Mouse (Mus musculus) heart, embryonic 11.5 days (tissue): ENCODE results near the gene Phex. TPM values are rescaled to one million over a fixed set of nuclear protein-coding genes. Genes with fewer than 3 reads are reported as not detected.

Experiments used
- ATAC-seq: fragments of 200-750 bp; cut with Nextera tagmentation; replicated peaks from 2 replicates; pipeline ENCODE4 v1.8.0; 2017; ENCODE audit warnings: moderate library complexity; ENCODE audit not compliant: insufficient number of reproducible peaks, low FRiP score, low TSS enrichment
- H3K27ac ChIP-seq: fragments of 300-500 bp; sonication (generic); 2 replicates; pipeline ENCODE4 v1.5.1; 2014; ENCODE audit warnings: mild to moderate bottlenecking, low read depth, low read length
- H3K27me3 ChIP-seq: fragments of 300-500 bp; sonication (generic); 2 replicates; pipeline ENCODE4 v1.6.1; 2014; ENCODE audit warnings: mild to moderate bottlenecking, low read length, mixed read lengths; ENCODE audit not compliant: control insufficient read depth, insufficient read depth
- H3K36me3 ChIP-seq: fragments of 300-500 bp; sonication (generic); 2 replicates; pipeline ENCODE4 v1.6.1; 2014; ENCODE audit warnings: mild to moderate bottlenecking, low read length, moderate library complexity, mixed read lengths; ENCODE audit not compliant: control insufficient read depth, insufficient read depth
- H3K4me1 ChIP-seq: fragments of 300-500 bp; sonication (generic); 2 replicates; pipeline ENCODE4 v1.6.1; 2014; ENCODE audit warnings: low read length; ENCODE audit not compliant: control insufficient read depth, insufficient read depth
- H3K4me2 ChIP-seq: fragments of 300-500 bp; sonication (generic); 2 replicates; pipeline ENCODE4 v1.6.1; 2014; ENCODE audit warnings: mild to moderate bottlenecking, moderate library complexity
- H3K4me3 ChIP-seq: fragments of 300-500 bp; sonication (generic); 2 replicates; pipeline ENCODE4 v1.5.1; 2014; ENCODE audit warnings: low read depth, low read length
- H3K9ac ChIP-seq: fragments of 300-500 bp; sonication (generic); 2 replicates; pipeline ENCODE4 v1.6.1; 2014; ENCODE audit warnings: mild to moderate bottlenecking, low read depth, low read length, moderate library complexity
- H3K9me3 ChIP-seq: fragments of 300-500 bp; sonication (generic); replicated peaks from 2 replicates; pipeline ENCODE4 v1.6.1; 2016; ENCODE audit warnings: low read length; ENCODE audit not compliant: control insufficient read depth
- WGBS: fragments of 180-500 bp; shearing (Covaris S2); extraction: QIAGEN DNeasy Blood & Tissue Kit; methylation state at CpG from one replicate; pipeline ENCODE4 v1.1.7; 2014; ENCODE audit not compliant: insufficient replicate concordance; 5-methylcytosine and 5-hydroxymethylcytosine counted together
- polyA plus RNA-seq: library from polyadenylated mRNA; unstranded; fragments of >200 nt; fragmentation: Nextera tagmentation; extraction: Ambion mirVana; gene quantifications from 2 replicates; pipeline ENCODE4 v1.2.1, GENCODE M21; 2014

The Phex gene
- polyA plus RNA-seq, 1 experiment from 2014 or later = 0.33 TPM

DNA sequence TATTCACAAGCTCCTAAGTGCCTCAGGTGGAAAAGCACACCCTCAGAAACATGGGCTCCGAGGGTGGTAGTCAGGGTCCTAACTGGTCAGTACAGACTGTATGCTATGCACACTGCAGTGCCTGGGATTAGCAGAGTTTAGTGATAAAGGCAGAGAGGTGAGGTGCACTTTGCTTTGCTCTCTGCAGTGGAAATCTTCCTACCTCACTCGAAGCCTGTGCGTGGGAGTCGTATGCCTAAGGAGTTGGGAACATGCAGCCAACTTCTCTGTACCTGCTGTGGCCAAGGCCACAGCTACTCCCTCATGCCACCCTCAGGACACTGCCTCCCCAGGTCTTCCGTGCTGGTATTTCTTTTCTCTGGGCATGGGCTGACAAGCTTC is 109.3 kb downstream of the Phex start:
- H3K4me1 ChIP-seq = no peaks in the 10 kb centered on the region
- no peaks in the 10 kb centered on the region for H3K9me3 ChIP-seq
- H3K27ac ChIP-seq = no peak overlapping the region
- H3K36me3 ChIP-seq = no peaks in the 10 kb centered on the region
- no peak for ATAC-seq
- no peak overlapping the region for H3K4me3 ChIP-seq
- no peak overlapping the region for H3K4me2 ChIP-seq
- WGBS = 71% methylated on average over 5 of the region's 5 CpGs
- H3K27me3 ChIP-seq = no peaks in the 10 kb centered on the region
- H3K9ac ChIP-seq = no peak overlapping the region

DNA sequence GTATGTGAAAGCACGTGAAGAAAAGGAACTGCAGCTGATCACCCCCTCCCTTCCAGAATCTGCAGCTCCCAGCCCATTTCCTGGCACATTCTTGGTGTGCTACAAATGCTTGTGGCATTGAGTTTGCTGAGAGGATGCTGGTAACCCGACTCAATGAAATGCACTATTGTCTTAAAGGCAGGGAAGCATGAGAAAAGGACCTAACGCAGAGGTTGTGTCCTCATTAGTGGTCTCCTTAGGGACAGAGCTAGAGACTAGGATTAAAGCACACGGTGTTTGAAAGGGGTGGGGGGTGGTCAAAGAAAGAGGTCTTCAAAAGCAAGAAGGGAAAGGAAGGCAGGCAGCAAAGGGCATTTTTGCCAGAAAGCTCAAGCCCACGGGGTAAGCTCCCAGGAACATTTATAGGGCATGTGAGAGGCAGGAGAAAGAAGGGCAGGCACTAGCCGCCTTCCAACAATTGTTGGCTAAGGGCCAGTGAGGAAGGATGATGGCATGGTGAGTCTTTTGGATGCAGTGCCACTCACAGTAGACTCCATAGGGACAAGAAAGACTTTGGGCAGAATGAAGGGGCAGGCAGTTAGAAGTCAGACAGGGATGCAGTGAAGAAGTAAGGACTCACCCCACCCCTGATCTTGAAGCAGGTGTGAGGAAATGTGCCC is 109.8 kb downstream of the Phex start:
- H3K9ac ChIP-seq = no peak overlapping the region
- H3K27ac ChIP-seq = no peak overlapping the region
- H3K36me3 ChIP-seq = no peaks in the 10 kb centered on the region
- no peaks in the 10 kb centered on the region for H3K4me1 ChIP-seq
- H3K4me2 ChIP-seq = no peak overlapping the region
- no peak overlapping the region for H3K4me3 ChIP-seq
- H3K9me3 ChIP-seq = no peaks in the 10 kb centered on the region
- H3K27me3 ChIP-seq = no peaks in the 10 kb centered on the region
- no peak for ATAC-seq
- 47% methylated on average over 6 of the region's 6 CpGs for WGBS

DNA sequence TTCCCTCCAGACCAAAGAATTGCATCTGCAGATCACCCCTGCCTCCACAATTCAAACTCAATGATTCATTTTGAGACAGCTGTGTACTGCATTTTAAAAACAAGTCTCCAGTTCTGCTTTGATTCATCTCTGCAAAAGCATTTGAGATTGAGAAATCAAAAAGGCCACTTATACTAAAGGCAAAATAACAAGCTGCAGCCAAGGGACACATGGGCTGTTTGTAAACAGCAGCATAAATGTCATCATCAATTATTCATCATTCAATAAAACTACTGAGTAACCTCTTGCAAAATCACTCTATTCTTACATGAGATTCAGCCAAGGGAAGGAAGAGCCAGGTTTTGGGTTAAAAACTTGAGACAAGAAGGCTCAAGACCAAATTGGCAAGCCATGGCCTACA is 122.7 kb downstream of the Phex start:
- Histone ChIP-seq H3K27ac (no peak overlapping the region), H3K9me3 (no peaks in the 10 kb centered on the region), H3K4me2 (no peak overlapping the region), H3K27me3 (no peaks in the 10 kb centered on the region), H3K36me3 (no peaks in the 10 kb centered on the region), H3K4me1 (no peaks in the 10 kb centered on the region), H3K4me3 (no peak overlapping the region), H3K9ac (no peak overlapping the region)
- ATAC-seq = no peak

DNA sequence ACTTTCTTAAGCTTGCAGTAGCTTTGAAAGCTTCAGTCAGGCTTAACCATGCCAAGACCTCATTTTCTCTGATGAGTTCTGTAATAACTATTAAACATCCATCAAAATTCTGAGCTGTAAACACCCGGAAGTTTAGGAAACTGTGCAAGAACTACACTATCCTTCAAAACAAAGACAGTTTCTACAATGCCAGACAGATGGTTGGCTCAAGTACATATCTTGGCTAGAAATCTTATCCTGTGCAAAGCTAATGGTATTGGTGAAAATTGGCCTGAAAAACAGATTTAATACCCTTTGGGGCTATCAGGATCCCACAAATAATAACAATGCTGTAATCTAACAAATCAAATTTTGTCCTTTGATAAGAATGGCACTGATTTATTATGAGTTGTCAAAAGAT is 138.5 kb downstream of the Phex start:
- Histone ChIP-seq H3K4me2 (no peak overlapping the region), H3K27ac (no peak overlapping the region), H3K27me3 (no peaks in the 10 kb centered on the region), H3K36me3 (no peaks in the 10 kb centered on the region), H3K4me1 (no peaks in the 10 kb centered on the region), H3K9me3 (no peaks in the 10 kb centered on the region), H3K9ac (no peak overlapping the region), H3K4me3 (no peak overlapping the region)
- 51% methylated on average over 1 of the region's 1 CpGs for WGBS
- ATAC-seq = no peak

DNA sequence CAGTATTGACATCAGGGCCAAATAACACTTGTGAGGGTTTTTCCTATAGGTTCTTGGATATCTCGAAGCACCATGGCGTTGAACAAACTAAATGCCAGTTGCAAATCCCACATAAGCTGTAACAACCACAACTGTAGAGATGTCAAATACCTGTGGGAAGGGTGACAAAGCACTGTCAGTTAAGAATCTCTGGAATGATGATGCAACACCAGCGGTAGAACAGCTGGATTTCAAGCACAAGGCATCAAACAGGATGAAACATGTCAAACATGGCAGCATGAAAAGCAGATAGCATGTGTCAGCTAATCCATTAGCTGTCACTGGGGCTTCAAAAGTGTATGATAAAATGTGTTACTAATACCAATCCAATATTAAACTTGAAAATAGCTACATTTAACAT is 141.8 kb downstream of the Phex start:
- 75% methylated on average over 3 of the region's 3 CpGs for WGBS
- ATAC-seq = no peak

DNA sequence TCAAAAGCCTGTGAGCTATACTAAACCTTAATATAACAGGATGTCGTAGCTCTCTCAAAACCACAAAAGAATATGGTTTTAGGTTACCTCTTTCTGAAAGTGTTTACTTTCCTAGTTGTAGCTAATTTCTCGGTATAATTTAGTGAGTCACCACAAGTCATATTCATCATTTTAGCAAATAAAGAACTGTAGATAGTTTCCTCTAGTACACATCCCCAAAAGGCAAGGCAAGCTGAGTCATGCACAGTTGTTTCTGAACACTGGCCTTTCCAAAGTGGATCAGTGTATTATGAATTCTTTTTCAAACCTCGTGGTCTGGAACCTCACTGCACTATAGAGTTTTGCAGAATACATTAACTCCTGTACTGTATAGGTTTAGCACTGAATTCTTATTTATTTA is 143.5 kb downstream of the Phex start:
- Histone ChIP-seq H3K27ac (no peak overlapping the region), H3K36me3 (no peaks in the 10 kb centered on the region), H3K4me1 (no peaks in the 10 kb centered on the region), H3K4me3 (no peak overlapping the region), H3K4me2 (no peak overlapping the region), H3K27me3 (no peaks in the 10 kb centered on the region), H3K9me3 (no peaks in the 10 kb centered on the region), H3K9ac (no peak overlapping the region)
- no peak for ATAC-seq
- 73% methylated on average over 3 of the region's 3 CpGs for WGBS

More for the DNA sequence above, 141.8 kb downstream of the Phex start:
- H3K27me3 ChIP-seq = no peaks in the 10 kb centered on the region
- H3K27ac ChIP-seq = no peak overlapping the region
- H3K4me1 ChIP-seq = no peaks in the 10 kb centered on the region
- H3K36me3 ChIP-seq = no peaks in the 10 kb centered on the region
- no peak overlapping the region for H3K4me2 ChIP-seq
- no peaks in the 10 kb centered on the region for H3K9me3 ChIP-seq
- no peak overlapping the region for H3K9ac ChIP-seq
- no peak overlapping the region for H3K4me3 ChIP-seq

DNA sequence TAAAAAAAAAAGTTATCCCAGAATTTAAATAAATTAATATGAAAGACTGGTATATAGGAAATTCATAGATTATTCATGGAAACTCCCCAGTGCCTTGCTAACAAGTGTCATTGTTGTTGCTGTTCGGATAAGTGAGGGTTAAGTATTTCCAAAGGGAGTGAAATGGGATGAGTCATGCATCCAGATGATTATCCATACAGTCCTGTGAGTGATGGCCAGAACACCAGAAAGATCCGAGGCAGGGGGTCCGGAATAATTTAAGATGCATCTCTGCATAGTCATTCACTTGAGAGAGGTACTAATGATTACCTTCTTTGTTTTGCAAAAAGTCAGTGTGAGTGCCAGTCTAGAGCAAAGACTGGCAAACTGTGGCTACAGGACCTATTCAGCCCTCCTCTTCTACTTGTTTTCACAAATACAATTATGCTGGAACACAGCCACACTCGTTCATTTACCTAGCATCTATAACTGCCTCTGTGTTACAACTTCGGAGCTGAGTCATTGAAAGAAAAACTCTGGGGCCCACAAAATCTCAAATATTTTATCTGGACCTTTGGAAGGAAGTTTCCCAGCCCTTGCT is 145.3 kb downstream of the Phex start:
- Histone ChIP-seq H3K36me3 (no peaks in the 10 kb centered on the region), H3K9me3 (no peaks in the 10 kb centered on the region), H3K4me3 (no peak overlapping the region), H3K4me1 (no peaks in the 10 kb centered on the region), H3K4me2 (no peak overlapping the region), H3K27me3 (no peaks in the 10 kb centered on the region), H3K27ac (no peak overlapping the region), H3K9ac (no peak overlapping the region)
- WGBS = 52% methylated on average over 5 of the region's 5 CpGs
- no peak for ATAC-seq

DNA sequence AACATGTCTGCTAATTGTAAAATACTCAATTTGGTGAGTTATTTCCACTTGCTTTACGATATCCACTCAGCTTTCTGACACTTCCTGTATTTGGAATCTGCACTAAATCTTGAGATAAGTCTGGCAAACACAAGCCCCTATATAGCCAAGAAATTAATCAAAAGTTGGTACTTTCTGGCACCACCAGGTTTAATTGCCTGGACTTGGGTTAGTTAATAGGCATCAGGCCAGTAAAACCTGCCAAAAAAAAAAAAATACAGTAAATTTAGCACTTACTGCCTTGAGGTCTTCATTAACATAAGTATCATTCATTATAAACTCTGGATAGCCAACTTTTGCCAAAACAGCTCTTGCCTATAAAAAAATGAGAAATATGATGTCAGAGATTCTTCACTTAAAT is 147.0 kb downstream of the Phex start:
- no peak overlapping the region for H3K4me3 ChIP-seq
- no peaks in the 10 kb centered on the region for H3K36me3 ChIP-seq
- ATAC-seq = no peak
- no peaks in the 10 kb centered on the region for H3K9me3 ChIP-seq
- WGBS = 82% methylated on average over 1 of the region's 1 CpGs
- H3K9ac ChIP-seq = no peak overlapping the region
- H3K27me3 ChIP-seq = no peaks in the 10 kb centered on the region
- no peak overlapping the region for H3K27ac ChIP-seq
- no peak overlapping the region for H3K4me2 ChIP-seq
- no peaks in the 10 kb centered on the region for H3K4me1 ChIP-seq

DNA sequence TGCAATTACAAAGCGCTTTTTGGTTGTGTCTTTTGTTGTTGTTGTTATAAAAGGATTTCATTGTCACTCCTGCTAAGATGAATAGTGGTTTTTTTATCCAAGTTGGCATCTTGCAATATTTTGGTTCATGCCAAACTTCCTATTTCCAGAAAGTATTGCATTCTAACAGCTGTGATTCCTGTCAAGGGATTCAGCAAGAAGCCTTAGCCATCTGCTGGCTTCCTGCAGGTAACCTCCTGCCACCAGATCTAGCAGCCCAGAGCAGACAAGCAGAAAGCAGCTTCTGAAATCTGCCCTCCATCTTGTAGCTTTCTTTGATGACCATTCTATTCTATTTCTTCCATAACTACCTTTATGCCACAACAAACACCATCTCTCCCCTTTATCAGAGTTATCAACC is 212.4 kb downstream of the Phex start:
- no peaks in the 10 kb centered on the region for H3K36me3 ChIP-seq
- ATAC-seq = no peak
- H3K4me3 ChIP-seq = no peak overlapping the region
- no peak overlapping the region for H3K27ac ChIP-seq
- no peaks in the 10 kb centered on the region for H3K27me3 ChIP-seq
- whole genome bisulfite sequencing = 88% methylated on average over 1 of the region's 1 CpGs
- no peak overlapping the region for H3K9ac ChIP-seq
- H3K4me2 ChIP-seq = no peak overlapping the region
- no peaks in the 10 kb centered on the region for H3K9me3 ChIP-seq
- H3K4me1 ChIP-seq = no peaks in the 10 kb centered on the region
